Mouse (Mus musculus) testis, postnatal 10 days (tissue): ENCODE data around the gene Atp5e.
A peak's percentile ranks its signal among the peaks of the same experiment; 100 is the strongest.

Experiments used
- DNase-seq: peaks from one replicate; pipeline ENCODE4 v3.0.0; 2021; ENCODE audit warnings: low spot score

Gene Atp5e

DNA sequence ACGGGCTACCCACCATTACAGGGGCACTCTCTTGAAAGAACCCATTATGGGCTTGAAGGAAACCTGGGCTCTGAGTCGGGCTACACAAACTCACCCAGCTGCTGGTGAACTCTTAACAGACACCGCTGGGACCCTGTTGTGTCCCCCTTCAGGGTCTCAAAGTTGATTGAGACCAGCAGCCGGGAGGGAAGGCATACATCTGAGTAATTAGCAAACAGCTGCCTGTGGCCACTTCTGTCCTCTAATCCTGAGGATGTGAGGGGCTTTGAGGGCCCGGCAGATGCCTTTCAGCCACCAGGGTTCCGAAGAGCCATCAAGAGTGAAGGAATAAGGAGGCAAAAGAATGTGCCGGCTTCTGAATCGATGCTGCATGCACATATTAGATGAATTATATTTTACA is 17.0 kb downstream of the Atp5e start:
- DNase-seq: no peak

DNA sequence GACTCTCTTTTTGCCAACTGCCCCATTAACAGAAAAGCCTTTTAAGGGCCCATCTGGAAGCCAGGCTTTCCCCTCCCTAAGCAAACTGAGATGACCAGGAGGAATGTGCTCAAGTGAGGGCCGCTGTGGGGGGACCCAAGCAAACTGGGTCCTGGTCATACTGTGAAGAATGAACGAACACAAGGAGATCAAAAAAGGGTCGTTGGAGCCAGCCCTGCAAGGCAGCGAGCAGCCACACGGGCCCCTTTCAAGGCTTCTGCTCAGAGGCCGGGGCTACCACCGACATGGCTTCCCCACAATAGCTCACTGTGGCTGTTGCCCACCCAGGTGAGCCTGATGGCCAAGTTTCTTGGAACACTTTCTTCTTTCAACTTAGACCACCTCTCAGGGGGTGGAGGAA is 17.4 kb downstream of the Atp5e start:
- no peak for DNase-seq

DNA sequence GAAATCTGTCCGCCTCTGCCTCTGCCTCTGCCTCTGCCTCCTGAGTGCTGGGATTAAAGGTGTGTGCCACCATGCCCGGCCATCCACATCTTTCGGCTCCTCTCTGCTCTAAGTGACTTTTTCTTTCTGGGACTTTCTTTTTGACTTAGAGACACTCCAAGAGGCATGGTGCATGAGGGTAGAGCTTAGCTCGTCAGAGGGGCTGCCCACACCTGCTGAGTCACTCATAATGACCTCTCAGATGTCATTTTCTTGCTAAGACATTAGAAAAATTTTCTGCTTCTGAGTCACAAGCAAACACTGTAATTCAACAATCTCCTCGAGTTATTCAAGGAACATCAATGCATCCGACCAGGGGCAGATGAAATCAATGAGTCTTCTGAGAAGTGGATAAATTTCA is 18.9 kb downstream of the Atp5e start:
- DNase-seq: no peak

DNA sequence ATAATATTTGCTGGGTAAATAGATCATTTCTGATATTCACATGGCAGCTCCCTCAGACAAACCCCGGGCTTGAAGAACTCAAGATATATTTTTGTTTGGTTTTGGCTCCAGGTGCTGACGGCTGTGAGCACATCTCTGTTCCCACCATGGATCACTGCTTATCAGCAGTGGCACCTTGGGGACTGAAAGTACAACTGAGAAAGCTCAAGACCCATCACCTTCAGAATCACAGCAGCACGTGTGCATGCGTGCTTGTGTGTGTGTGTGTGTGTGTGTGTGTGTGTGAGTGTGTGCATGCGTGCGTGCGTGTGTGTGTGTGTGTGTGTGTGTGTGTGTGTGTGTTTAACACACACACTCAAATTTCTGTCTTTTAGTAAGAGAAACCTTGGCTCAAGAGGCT is 19.5 kb downstream of the Atp5e start:
- no peak for DNase-seq

DNA sequence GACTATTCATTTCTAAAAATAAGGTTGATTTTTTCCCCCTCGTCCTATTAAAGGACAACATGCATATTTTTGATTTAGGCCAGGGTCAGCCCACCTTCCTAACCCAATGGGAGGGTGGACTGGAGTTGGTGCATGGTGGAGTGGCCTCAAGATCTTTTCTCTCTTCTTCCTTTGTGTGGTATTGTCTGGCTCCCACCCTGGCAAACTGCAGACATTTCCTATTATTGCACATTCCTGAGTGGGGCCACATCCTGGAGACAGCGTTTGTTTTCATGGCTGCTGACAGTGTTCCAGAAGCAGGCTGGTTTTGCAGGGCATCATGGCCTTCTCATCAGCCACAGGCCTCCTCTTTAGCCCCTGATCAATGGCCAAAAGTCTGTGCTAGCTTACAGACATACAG is 20.9 kb downstream of the Atp5e start:
- no peak for DNase-seq

DNA sequence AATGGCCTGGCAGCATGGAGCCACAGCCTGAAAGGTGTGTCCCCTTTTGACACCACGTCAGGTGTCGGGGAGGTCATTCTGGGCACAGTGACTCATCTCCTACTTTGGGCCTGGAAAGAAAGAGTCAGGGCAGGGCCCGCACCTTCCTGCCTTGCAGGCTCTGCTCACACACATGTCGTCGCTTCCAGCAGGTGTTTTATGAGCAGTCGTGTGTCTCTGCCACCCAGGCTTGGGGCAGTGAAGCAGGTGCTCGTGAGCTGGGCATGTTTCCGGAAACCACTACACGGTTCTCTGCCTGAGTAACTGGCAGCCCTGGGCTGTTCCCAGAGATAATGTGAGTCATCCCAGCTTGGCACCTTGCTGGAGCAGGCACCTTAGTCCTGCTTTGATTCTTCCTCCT is 21.4 kb downstream of the Atp5e start:
- DNase-seq: no peak

DNA sequence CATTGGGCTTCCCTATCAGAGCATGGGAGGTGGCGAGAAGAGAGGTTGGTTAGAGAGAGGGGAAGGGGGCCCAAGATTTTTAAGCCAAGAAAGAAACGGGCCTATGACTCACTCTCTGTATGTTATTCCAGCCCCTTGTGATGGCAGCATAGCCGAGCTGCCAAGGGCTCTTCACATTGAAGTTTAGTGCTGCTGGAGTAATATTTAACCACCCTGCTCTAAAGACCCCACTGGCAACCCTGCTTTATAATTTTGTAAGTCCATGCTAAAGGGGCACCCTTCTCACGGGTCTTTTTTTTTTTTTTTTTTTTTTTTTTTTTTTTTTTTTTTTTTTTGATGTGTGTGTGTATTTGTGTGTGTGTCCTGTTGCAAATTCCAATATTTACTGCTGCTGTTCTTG is 22.0 kb downstream of the Atp5e start:
- no peak for DNase-seq

DNA sequence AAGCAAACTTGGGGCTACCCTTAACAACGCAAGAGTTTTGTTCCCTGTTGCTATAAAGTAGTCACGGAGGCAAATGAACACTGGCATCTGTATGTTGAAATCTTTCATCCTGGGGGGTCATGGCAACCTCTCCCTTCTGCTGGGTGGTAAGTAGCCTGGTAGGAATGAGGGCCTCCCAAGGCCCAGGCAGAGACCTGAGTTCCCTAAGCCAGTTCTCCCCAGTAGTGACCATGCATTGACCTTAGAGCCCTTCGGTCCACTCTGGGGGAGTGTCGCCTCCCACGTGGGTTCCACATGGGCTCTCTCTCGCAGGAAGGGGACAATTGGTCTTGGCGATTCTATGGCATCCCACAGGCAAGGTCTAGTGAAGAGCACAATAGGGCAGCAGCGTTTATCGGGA is 23.9 kb downstream of the Atp5e start:
- no peak for DNase-seq

DNA sequence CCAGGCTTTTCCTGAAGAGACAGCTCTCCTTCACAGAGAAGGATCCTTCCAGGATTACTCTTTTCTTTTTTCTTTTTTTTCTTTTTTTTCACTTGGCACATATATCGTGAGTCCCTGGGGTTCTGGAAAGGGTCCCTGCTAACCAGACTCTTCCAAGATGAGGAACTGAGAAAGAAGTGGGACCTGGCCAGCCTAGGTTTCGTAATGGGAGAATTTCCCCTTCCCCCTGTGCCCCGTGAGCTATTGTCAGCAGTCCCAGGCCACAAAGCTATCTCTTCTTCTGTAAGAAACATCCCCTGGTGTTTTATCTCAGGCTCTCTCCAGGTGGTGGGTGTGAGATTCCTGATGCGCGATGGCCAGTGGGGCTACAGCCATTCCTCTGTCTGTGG is 24.5 kb downstream of the Atp5e start:
- DNase-seq: no peak

DNA sequence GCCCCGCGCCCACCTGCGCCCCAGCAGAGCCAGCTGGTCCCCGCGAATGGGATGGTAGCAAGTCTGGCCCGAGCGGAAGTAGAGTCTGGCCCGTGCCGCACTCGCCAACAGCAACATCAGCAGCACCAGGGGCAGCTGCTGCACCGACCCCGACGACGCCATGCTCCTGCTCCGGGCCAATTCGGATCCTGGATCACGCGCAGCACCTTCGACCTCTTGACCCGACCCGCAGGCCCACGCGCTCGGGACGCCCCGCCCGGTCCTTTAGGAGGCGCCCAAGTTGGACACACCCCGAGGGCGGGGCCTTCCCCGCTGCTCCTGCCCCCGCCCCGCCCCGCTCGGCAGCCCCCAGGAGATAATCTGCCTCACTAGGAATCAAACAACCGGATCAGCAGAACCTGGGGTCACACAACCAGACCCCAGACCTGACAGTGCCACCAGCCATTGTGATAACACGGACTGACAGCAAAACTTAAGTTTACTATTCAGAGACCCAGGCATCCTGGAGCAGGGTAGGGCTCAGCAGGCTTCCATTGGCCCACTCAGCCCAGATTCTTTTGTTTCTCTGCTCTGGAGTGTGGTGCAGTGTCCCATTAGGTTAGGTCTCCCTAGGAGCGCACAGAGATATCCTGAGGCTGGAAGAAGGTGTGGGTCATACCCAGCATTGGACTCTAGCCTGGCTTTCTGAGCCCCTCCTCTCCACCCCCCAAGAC is 25.0 kb downstream of the Atp5e start, which contains the start of gene Ctsz:
Gene Ctsz, minus strand, starts transcription at position 303 of the 713 bp plus-strand sequence.
- peak; percentile 86 for DNase-seq

DNA sequence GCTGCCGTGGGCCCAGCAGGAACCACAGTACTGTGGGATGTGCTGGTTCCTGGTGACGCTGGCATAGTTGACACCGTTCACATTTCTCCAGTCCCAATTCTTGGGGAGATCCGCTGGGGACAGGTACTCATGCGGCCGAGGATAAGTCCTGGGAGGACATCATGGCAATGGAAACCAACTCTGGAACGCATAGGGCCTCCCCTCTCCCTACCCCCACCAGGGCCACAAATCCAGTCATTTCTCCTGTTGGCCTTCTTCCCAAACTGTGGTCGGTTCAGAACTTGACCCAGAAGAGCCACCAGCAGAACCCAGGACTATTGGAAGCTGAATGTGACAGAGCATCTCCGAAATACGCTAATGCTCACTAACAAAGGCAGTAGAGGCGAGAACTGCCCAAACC is 25.7 kb downstream of the Atp5e start:
- no peak for DNase-seq

DNA sequence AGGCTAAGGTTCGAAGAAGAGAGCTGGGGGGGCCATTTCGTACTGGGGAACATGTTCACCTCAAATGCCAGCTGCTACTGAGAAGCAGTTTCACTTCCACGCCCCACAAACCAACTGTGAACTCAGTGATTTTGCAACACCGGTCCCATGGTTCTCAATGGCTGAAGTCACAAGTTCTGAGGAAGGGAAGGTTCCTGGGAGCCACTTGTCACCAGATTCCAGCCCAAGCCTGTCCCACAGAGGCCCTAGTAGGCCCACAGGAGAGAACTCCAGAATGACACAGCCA is 26.3 kb downstream of the Atp5e start:
- DNase-seq: no peak

DNA sequence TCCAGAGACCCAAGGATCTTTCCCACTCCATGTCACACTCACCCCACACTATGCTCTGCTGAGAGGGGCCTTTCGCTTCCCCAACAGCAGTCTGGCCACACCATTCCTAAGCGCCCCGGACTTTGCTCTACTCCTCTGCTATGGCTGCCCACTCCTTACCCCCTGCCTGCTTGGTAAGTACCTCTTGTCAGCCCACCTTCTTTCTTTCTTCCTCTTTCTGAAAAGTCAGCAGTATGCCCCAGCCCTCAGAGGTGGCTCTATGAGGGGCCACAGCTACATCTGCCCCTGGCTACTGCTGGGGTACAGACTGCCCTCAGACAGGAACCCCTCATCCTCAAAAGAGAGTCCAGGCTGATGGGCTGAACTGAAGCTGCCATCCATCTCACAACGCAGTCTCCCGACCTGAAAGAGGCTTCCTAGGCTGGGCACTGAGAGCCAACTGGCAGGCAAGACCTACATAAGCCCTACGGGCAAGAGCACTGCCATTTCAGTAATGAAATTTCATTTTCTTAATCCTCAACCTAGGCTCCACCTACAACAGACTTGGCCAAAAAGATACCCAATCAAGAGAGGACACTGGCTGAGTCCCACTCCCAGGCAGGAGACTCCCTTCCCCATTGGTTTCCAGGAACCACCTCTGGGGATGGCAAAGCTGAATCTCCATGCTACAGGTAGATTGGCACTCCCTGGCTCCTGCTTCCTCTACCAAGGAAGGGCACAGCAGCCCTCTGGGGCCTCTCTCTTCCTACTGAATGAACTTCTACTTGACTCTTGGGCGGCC is 26.8 kb downstream of the Atp5e start:
- no peak for DNase-seq

DNA sequence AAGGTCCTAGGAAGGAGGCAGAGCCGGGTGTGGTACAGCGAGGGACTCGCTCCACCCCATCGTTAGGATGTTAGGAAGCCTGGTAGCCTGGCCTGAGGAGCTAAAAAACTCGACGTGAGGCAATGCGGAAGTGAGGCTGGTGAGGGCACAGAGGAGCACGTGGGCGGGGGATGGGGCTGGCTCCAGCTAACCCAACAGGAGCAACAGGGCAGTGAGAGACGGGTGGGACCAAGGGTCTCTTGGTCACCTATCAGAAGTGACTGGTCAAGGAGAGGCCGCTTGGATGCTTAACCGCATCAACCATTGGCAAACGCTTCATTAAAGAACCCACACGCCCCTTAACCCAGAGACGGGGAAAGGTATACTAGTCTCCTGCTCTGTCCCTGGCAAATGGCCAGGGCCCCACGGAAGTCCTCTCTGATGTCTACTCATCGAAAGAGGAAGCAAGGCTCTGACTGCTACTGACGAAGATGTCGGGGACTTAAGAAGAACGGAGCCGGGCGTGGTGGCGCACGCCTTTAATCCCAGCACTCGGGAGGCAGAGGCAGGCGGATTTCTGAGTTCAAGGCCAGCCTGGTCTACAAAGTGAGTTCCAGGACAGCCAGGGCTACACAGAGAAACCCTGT is 27.7 kb downstream of the Atp5e start:
- DNase-seq: no peak

DNA sequence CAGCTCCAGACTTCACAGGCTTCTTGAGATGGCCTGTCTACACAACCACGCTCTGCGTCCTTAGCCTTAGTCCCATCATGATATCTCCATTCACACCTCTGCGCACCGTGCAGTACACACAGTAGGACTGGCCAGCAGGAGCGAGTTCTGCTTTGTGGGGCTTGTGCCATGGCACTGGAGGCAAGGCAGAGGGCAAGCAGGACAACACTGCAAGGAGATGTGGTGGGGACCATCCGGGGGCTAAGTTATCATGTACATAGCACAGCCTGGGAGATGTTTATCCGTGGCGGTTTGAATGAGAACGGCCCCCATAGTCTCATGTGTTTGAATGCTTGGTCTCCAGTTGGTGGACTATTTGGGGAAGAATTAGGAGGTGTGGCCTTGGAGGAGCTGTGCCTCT is 29.0 kb downstream of the Atp5e start:
- DNase-seq: no peak

DNA sequence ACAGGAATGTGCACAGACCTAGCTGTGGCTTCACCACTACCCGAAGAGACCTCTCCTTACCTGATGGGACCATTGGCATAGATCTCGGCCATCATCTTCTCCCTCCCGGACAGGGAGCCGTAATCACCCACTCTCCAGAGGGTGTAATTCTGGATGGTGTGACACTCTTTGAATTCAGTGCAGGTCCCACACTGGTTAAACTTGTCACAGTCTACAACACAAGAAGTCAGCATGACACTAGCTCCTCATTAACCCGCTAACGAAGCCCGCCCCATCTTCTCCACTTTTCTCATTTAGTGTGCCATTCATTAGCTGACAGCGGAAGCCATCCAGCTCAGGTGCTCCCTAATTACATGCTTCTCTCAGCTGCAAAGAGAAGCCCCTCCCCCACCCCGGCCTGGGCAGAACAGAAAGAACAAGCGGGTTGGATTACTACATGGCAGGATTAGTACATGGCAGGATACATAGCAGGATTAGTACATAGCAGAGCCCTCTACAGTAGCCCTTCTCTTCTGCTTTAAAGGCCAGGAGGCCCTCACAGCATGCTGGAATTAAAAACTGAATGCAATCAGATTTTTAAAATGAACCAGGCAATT is 34.8 kb downstream of the Atp5e start:
- no peak for DNase-seq

DNA sequence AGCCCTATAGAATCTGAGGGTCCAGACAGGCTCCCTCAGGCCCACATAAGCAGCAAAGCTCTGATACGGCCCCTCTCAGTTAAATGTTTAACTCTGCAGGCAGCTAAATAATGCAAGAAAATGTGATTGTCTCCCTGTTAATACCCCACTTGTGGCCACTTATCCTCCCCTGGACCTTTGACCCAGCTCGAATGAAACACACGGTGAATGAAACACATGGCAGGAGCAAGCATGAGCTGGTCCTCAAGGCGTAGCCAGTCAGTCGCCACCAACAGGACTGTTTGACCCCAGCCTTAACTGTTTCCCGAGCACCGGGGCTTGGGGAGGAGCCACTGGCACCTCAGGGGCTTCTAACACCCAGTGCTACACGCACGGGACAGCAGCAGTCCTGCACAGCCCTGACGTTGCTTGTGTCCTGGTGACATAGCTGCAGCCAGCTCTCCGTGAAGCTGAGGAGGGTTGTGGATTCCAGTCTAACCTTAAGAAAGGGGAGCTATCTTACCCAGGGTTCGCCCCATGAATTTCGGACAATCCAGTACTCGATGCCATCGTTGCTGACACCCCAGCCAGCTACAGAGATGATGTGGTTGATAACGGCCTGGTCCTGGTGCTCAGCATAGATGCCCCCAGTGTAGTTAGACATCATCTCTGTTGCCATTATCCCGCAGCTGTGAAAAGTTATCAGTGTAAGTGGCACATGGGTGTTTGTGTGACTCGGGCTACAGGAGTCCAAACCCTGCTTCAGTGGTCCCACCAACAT is 35.6 kb downstream of the Atp5e start:
- no peak for DNase-seq

DNA sequence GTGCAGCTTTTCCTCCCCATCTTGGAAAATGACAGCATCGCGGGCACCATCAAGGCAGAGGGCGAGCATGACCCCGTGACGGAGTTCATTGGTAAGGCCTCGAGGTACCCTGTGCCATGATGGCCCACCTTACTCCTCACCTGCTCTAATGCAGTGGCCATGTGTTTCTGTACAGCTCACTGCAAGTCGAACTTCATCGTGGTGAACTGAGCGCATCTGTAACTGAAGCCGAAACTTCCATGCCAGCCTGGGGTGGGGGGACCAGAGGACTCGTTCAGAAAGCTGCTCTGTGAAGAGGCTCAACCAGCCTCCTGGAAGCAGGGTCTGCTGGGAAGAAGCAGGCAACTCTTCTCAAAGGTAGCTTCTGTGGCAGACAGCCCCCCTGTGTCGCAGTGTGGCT is 37.0 kb downstream of the Atp5e start:
- no peak for DNase-seq

DNA sequence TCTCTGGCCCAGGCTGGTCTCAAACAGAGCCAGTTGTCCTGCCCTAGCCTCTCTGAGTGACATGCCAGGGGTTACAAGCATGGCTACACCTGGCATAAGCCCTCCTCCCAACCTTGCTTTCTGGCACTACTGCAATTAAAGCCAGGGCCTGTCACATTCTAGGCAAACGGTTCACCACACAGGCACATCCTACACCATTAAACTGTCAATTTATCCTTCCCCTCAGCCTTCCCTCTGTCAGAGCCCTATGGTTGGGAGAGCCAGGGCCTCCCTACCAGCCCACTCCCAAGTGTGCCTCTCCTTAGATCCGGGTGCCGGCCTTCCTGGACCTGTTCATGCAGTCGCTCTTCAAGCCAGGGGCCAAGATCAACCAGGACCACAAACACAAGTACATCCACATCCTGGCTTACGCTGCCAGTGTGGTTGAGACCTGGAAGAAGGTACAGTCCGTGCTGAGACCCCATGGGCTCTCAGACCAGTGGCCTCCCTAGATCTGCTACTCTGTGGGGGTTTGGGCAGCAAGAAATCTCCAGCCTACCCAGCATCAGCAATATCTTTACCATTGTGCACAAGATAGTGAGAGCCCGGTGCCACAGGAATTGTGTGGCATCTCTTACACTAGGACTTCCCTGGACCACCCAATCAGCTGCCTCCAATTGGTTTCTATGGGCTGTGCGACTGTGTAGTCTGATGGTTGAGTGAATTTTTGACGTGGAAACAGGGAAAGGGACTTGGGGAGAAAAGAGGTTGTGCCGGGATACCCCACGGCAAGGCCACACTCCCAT is 39.4 kb downstream of the Atp5e start:
- no peak for DNase-seq

DNA sequence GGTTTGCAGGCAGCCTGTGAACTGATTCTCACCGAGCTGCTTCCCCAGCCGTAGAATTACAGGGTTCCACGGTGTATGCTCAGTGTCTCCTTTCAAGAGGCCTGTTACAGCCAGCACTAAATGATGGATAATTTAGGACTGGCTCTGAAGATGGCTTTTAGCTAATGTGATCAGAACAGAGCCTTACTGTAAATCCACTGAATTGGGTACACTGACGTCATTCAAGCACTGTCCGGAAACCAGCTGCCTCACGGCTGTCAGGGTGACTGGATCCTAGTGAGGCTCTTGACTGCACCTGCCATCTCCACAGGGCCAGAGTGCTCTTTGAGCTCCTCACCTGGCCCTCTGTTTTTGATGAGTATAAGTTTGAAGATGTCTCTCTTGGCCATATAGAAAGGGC is 42.8 kb downstream of the Atp5e start:
- no peak for DNase-seq

DNA sequence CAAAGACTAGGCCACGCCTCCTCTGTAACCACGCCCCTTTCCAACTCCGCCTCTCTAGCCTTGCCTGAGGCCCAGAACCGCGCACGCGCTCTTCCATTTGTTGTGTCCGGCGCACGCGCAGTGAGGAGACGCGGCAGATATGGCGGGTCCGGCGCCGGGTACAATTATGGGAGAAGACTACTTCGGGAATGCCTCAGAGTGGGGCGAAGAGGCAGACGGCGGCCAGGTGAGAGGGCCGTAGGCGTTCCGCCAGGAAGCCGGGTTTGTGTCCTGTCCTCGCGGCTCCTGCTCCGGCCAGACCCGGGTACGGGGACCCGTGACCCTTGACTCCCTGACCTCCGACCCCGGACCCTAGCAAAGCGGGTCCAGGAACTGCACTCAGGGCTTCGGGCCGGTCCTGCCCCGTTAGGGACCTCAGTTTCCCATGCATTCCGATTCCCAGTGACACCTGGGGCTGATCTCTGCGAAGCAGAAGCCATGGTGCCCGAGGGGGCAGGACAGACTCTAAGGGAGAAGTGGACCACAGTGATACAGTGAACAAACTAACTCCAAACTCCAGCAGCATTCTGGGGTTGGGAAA is 48.1 kb downstream of the Atp5e start, which contains the start of gene Nelfcd:
Gene Nelfcd, plus strand, starts transcription at position 74 of the 580 bp plus-strand sequence.
- DNase-seq: peak; percentile 97
